Mouse (Mus musculus) lung, embryonic 14.5 days (tissue): ENCODE data around the gene Lcorl. TPM values are rescaled to one million over a fixed set of nuclear protein-coding genes. Genes with fewer than 3 reads are reported as not detected.
A peak's percentile ranks its signal among the peaks of the same experiment; 100 is the strongest.

Experiments
- ATAC-seq: fragments of 200-750 bp; cut with Nextera tagmentation; 2 replicates; pipeline ENCODE4 v1.8.0; 2017; ENCODE audit warnings: mild to moderate bottlenecking, moderate TSS enrichment, moderate library complexity; ENCODE audit not compliant: insufficient read depth
- DNase-seq: peaks from one replicate; pipeline ENCODE4 v3.0.0-alpha.2; 2015
- H3K27ac ChIP-seq: fragments of 300-500 bp; sonication (generic); 2 replicates; pipeline ENCODE4 v1.5.1; 2014; ENCODE audit warnings: low read depth, mild to moderate bottlenecking, moderate library complexity
- H3K27me3 ChIP-seq: fragments of 300-500 bp; sonication (generic); 2 replicates; pipeline ENCODE4 v1.6.1; 2014; ENCODE audit warnings: low read length, control low read depth; ENCODE audit not compliant: insufficient read depth
- H3K36me3 ChIP-seq: fragments of 300-500 bp; sonication (generic); 2 replicates; pipeline ENCODE4 v1.6.1; 2014; ENCODE audit warnings: control low read depth; ENCODE audit not compliant: insufficient read depth
- H3K4me1 ChIP-seq: fragments of 300-500 bp; sonication (generic); 2 replicates; pipeline ENCODE4 v1.6.1; 2014; ENCODE audit warnings: antibody characterized with exemption, control low read depth; ENCODE audit not compliant: insufficient read depth
- H3K4me2 ChIP-seq: fragments of 300-500 bp; sonication (generic); 2 replicates; pipeline ENCODE4 v1.6.1; 2014; ENCODE audit warnings: mild to moderate bottlenecking
- H3K4me3 ChIP-seq: fragments of 300-500 bp; sonication (generic); 2 replicates; pipeline ENCODE4 v1.5.1; 2014; ENCODE audit warnings: low read depth, low read length
- H3K9ac ChIP-seq: fragments of 300-500 bp; sonication (generic); 2 replicates; pipeline ENCODE4 v1.6.1; 2014
- H3K9me3 ChIP-seq: fragments of 300-500 bp; sonication (generic); 2 replicates; pipeline ENCODE4 v1.6.1; 2016; ENCODE audit warnings: low read depth, low read length, control low read depth
- CTCF ChIP-seq: IDR thresholded peaks from 2 replicates; pipeline ENCODE4 v1.5.1; 2016; ENCODE audit warnings: antibody characterized with exemption, low read depth
- WGBS: fragments of 180-500 bp; shearing (Covaris S2); extraction: QIAGEN DNeasy Blood & Tissue Kit; methylation state at CpG from one replicate; pipeline ENCODE4 v1.1.7; 2014; 5-methylcytosine and 5-hydroxymethylcytosine counted together
- polyA plus RNA-seq: library from polyadenylated mRNA; unstranded; fragments of >200 nt; fragmentation: Nextera tagmentation; extraction: Ambion mirVana; gene quantifications from 2 replicates; pipeline ENCODE4 v1.2.1, GENCODE M21; 2014

Lcorl gene
- polyA plus RNA-seq, 1 experiment from 2014 or later = 46.5 TPM

GRCm38 (mm10) chr5:45679955-45680354, 177.5 kb downstream of the Lcorl start:
- DNase-seq (no peak), ATAC-seq (no peak)
- H3K27ac ChIP-seq = no peak overlapping the region
- H3K9me3 ChIP-seq = no peaks in the 10 kb centered on the region
- no peak overlapping the region for H3K9ac ChIP-seq
- H3K4me1 ChIP-seq = no peaks in the 10 kb centered on the region
- peaks cover 67% of the 10 kb centered on the region for H3K36me3 ChIP-seq
- TF ChIP-seq CTCF = no peak
- no peak overlapping the region for H3K4me2 ChIP-seq
- H3K4me3 ChIP-seq = no peak overlapping the region
- H3K27me3 ChIP-seq = no peaks in the 10 kb centered on the region

- Histone ChIP-seq H3K9me3 (no peaks in the 10 kb centered on the region), H3K4me1 (no peaks in the 10 kb centered on the region), H3K4me3 (no peak overlapping the region), H3K36me3 (peaks cover 57% of the 10 kb centered on the region), H3K27ac (no peak overlapping the region), H3K27me3 (no peaks in the 10 kb centered on the region), H3K9ac (no peak overlapping the region), H3K4me2 (no peak overlapping the region)
- WGBS = 71% methylated on average over 4 of the region's 4 CpGs
- no peak for DNase-seq
- ATAC-seq = no peak
- TF ChIP-seq CTCF = no peak
These were observed 179.8 kb downstream of the Lcorl start for GRCm38 (mm10) chr5:45677639-45678038.

- no peak overlapping the region for H3K4me3 ChIP-seq
- no peak overlapping the region for H3K27ac ChIP-seq
- DNase-seq = no peak
- H3K36me3 ChIP-seq = peaks cover 46% of the 10 kb centered on the region
- no peaks in the 10 kb centered on the region for H3K9me3 ChIP-seq
- no peak for TF ChIP-seq CTCF
- H3K4me1 ChIP-seq = no peaks in the 10 kb centered on the region
- H3K27me3 ChIP-seq = no peaks in the 10 kb centered on the region
- 83% methylated on average over 1 of the region's 1 CpGs for WGBS
- H3K9ac ChIP-seq = no peak overlapping the region
- no peak for ATAC-seq
- H3K4me2 ChIP-seq = no peak overlapping the region
These were observed 182.4 kb downstream of the Lcorl start for GRCm38 (mm10) chr5:45675032-45675431.

- no peaks in the 10 kb centered on the region for H3K9me3 ChIP-seq
- H3K27me3 ChIP-seq = no peaks in the 10 kb centered on the region
- peaks cover 18% of the 10 kb centered on the region for H3K36me3 ChIP-seq
- H3K4me1 ChIP-seq = no peaks in the 10 kb centered on the region
- H3K4me2 ChIP-seq = peak overlapping the region; percentile 61
- H3K9ac ChIP-seq = peak overlapping the region; percentile 82
- TF ChIP-seq CTCF = no peak
- DNase-seq = no peak
- ATAC-seq = no peak
- H3K27ac ChIP-seq = no peak overlapping the region
- 41% methylated on average over 5 of the region's 5 CpGs for WGBS
- peak overlapping the region; percentile 80 for H3K4me3 ChIP-seq
These were observed 186.4 kb downstream of the Lcorl start for GRCm38 (mm10) chr5:45670894-45671494.

- no peaks in the 10 kb centered on the region for H3K27me3 ChIP-seq
- H3K27ac ChIP-seq = peak overlapping the region; percentile 94
- DNase-seq = peak; percentile 52
- TF ChIP-seq CTCF = no peak
- H3K36me3 ChIP-seq = peaks cover 13% of the 10 kb centered on the region
- no peak for ATAC-seq
- H3K9me3 ChIP-seq = no peaks in the 10 kb centered on the region
- peak overlapping the region; percentile 61 for H3K4me2 ChIP-seq
- peak overlapping the region; percentile 82 for H3K9ac ChIP-seq
- under 1% methylated on average over 13 of the region's 13 CpGs for WGBS
- H3K4me3 ChIP-seq = peak overlapping the region; percentile 80
- H3K4me1 ChIP-seq = no peaks in the 10 kb centered on the region
These were observed 187.1 kb downstream of the Lcorl start for GRCm38 (mm10) chr5:45670280-45670670.

- peak within 1 kb of the TSS; percentile 80 for H3K4me3 ChIP-seq
- H3K27me3 ChIP-seq = no peaks in the 10 kb centered on the region
- TF ChIP-seq CTCF = no peak
- H3K27ac ChIP-seq = peak within 1 kb of the TSS; percentile 94
- WGBS = under 1% methylated on average over 66 of the region's 66 CpGs
- peak within 1 kb of the TSS; percentile 82 for H3K9ac ChIP-seq
- H3K4me2 ChIP-seq = peak within 1 kb of the TSS; percentile 82
- no peaks in the 10 kb centered on the region for H3K9me3 ChIP-seq
- ATAC-seq = peak; percentile 99
- H3K4me1 ChIP-seq = no peaks in the 10 kb centered on the region
- peaks cover 8% of the 10 kb centered on the region; the same call in 1 of the 2 replicates for H3K36me3 ChIP-seq
- DNase-seq = peak; percentile 100
These were observed 187.7 kb downstream of the Lcorl start, which contains the start of gene Ncapg for GRCm38 (mm10) chr5:45669598-45670279. Ncapg (plus strand) TSS chr5:45669919.

GRCm38 (mm10) chr5:45669234-45669597, 188.2 kb downstream of the Lcorl start:
- H3K36me3 ChIP-seq = peaks cover 8% of the 10 kb centered on the region; the same call in 1 of the 2 replicates
- peak overlapping the region; percentile 85 for H3K27ac ChIP-seq
- peak overlapping the region; percentile 73 for H3K9ac ChIP-seq
- ATAC-seq = peak; percentile 73
- no peaks in the 10 kb centered on the region for H3K9me3 ChIP-seq
- peak overlapping the region; percentile 82 for H3K4me2 ChIP-seq
- H3K4me3 ChIP-seq = peak overlapping the region; percentile 80
- DNase-seq = no peak
- H3K4me1 ChIP-seq = no peaks in the 10 kb centered on the region
- TF ChIP-seq CTCF = no peak
- WGBS = under 1% methylated on average over 27 of the region's 27 CpGs
- no peaks in the 10 kb centered on the region for H3K27me3 ChIP-seq
